Mouse (Mus musculus) midbrain, embryonic 12.5 days (tissue): ENCODE results near the gene Ptprd. TPM values are rescaled to one million over a fixed set of nuclear protein-coding genes. Genes with fewer than 3 reads are reported as not detected.

Experiments
- ATAC-seq: fragments of 200-750 bp; cut with Nextera tagmentation; 2 replicates; pipeline ENCODE4 v1.8.0; 2017; ENCODE audit warnings: low read depth, moderate TSS enrichment, moderate library complexity; ENCODE audit not compliant: low FRiP score
- H3K27ac ChIP-seq: fragments of 300-500 bp; sonication (generic); replicated peaks from 2 replicates; pipeline ENCODE4 v1.5.1; 2016; ENCODE audit warnings: mild to moderate bottlenecking
- H3K27me3 ChIP-seq: fragments of 300-500 bp; sonication (generic); 2 replicates; pipeline ENCODE4 v1.6.1; 2016; ENCODE audit warnings: mild to moderate bottlenecking
- H3K36me3 ChIP-seq: fragments of 300-500 bp; sonication (generic); 2 replicates; pipeline ENCODE4 v1.6.1; 2016
- H3K4me1 ChIP-seq: fragments of 300-500 bp; sonication (generic); 2 replicates; pipeline ENCODE4 v1.6.1; 2016
- H3K4me2 ChIP-seq: fragments of 300-500 bp; sonication (generic); replicated peaks from 2 replicates; pipeline ENCODE4 v1.6.1; 2016; ENCODE audit warnings: mild to moderate bottlenecking, moderate library complexity
- H3K4me3 ChIP-seq: fragments of 300-500 bp; sonication (generic); 2 replicates; pipeline ENCODE4 v1.5.1; 2016; ENCODE audit warnings: mild to moderate bottlenecking
- H3K9ac ChIP-seq: fragments of 300-500 bp; sonication (generic); replicated peaks from 2 replicates; pipeline ENCODE4 v1.6.1; 2016; ENCODE audit warnings: mild to moderate bottlenecking, moderate library complexity
- H3K9me3 ChIP-seq: fragments of 300-500 bp; sonication (generic); 2 replicates; pipeline ENCODE4 v1.6.1; 2016; ENCODE audit warnings: mild to moderate bottlenecking
- WGBS: fragments of 180-500 bp; shearing (Covaris S2); methylation state at CpG from one replicate; pipeline ENCODE4 v1.1.7; 2016; 5-methylcytosine and 5-hydroxymethylcytosine counted together
- polyA plus RNA-seq: library from polyadenylated mRNA; unstranded; fragments of >200 nt; fragmentation: Nextera tagmentation; extraction: Ambion mirVana; gene quantifications from 2 replicates; pipeline ENCODE4 v1.2.1, GENCODE M21; 2016

Ptprd gene
- polyA plus RNA-seq, 1 experiment from 2014 or later = 37.5 TPM

- Histone ChIP-seq H3K9me3 (no peaks in the 10 kb centered on the region), H3K9ac (no peak overlapping the region), H3K27me3 (no peaks in the 10 kb centered on the region), H3K4me2 (no peak overlapping the region), H3K4me1 (no peaks in the 10 kb centered on the region), H3K36me3 (no peaks in the 10 kb centered on the region), H3K27ac (no peak overlapping the region), H3K4me3 (no peak overlapping the region)
- no peak for ATAC-seq
- 86% methylated on average over 3 of the region's 3 CpGs for WGBS
These were observed 562.0 kb downstream of the Ptprd start for GRCm38 (mm10) chr4:77649615-77650325.

DNA sequence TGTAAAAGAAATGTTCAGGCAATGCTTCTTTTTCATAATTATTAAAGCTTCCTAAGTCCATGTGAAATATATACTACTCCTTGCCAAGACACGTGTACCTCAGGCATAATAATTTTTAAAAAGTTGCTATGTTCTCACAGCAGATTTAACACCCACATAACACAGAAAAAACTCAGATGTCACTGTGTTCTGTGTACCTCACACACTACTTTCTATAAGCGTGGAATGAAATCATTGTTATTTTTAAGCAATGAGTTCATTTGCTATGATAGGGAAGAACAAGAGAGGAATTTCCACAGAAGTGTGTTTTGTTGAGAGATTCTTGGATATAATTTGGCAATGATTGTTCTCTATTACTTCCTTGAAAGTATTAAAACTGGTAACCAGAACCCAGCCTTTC is 562.9 kb downstream of the Ptprd start:
- no peaks in the 10 kb centered on the region for H3K9me3 ChIP-seq
- H3K27ac ChIP-seq = no peak overlapping the region
- no peak overlapping the region for H3K9ac ChIP-seq
- no peaks in the 10 kb centered on the region for H3K4me1 ChIP-seq
- H3K36me3 ChIP-seq = no peaks in the 10 kb centered on the region
- 88% methylated on average over 2 of the region's 2 CpGs for WGBS
- H3K27me3 ChIP-seq = no peaks in the 10 kb centered on the region
- H3K4me2 ChIP-seq = no peak overlapping the region
- no peak for ATAC-seq
- no peak overlapping the region for H3K4me3 ChIP-seq

- no peak overlapping the region for H3K4me3 ChIP-seq
- no peaks in the 10 kb centered on the region for H3K4me1 ChIP-seq
- H3K27ac ChIP-seq = no peak overlapping the region
- no peaks in the 10 kb centered on the region for H3K36me3 ChIP-seq
- no peaks in the 10 kb centered on the region for H3K9me3 ChIP-seq
- WGBS = 84% methylated on average over 5 of the region's 5 CpGs
- H3K9ac ChIP-seq = no peak overlapping the region
- no peak for ATAC-seq
- H3K27me3 ChIP-seq = no peaks in the 10 kb centered on the region
- H3K4me2 ChIP-seq = no peak overlapping the region
These were observed 564.2 kb downstream of the Ptprd start for GRCm38 (mm10) chr4:77647451-77648137.

DNA sequence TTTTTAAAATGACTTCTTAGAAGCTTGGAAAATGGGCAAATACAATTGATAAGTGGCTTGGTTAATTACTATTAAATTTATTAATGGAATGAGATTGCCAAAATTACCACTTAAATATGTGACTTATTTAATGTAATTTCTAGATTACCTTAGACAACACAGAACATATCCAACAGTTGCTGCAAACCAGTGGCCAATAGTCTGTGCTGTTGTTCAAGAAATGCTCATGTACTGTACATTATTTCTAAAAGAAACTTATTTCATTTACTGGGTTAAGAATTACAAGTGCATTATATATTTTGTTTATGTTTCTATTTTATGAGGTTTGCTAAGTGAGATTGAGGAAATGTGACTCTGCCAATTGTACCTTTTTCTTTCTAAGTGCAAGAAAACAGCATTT is 567.3 kb downstream of the Ptprd start:
- ATAC-seq = no peak
- Histone ChIP-seq H3K4me2 (no peak overlapping the region), H3K9me3 (no peaks in the 10 kb centered on the region), H3K9ac (no peak overlapping the region), H3K36me3 (no peaks in the 10 kb centered on the region), H3K4me3 (no peak overlapping the region), H3K27me3 (no peaks in the 10 kb centered on the region), H3K4me1 (no peaks in the 10 kb centered on the region), H3K27ac (no peak overlapping the region)

DNA sequence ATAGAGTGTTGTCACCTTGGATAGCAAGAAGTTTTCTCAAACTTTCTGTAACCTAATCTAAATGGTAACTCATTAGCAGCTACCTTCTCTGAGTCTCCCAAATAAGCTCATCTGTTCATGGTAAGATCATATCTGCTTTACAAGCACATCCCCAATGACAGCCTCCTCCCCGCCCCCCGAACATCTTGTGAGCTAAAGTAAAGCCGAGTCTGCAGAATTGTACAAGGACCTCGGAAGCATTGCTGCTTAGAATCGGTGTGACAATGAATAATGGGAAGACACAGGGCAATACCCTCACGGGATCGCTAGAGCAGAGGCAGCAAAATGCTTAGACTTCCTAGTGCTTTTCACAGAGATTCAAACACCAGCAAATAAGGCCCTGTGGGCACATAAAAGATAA is 571.7 kb downstream of the Ptprd start:
- no peaks in the 10 kb centered on the region for H3K27me3 ChIP-seq
- WGBS = 87% methylated on average over 7 of the region's 7 CpGs
- no peak overlapping the region for H3K4me2 ChIP-seq
- no peak overlapping the region for H3K27ac ChIP-seq
- ATAC-seq = no peak
- H3K9me3 ChIP-seq = no peaks in the 10 kb centered on the region
- no peaks in the 10 kb centered on the region for H3K4me1 ChIP-seq
- no peak overlapping the region for H3K9ac ChIP-seq
- H3K36me3 ChIP-seq = no peaks in the 10 kb centered on the region
- H3K4me3 ChIP-seq = no peak overlapping the region

DNA sequence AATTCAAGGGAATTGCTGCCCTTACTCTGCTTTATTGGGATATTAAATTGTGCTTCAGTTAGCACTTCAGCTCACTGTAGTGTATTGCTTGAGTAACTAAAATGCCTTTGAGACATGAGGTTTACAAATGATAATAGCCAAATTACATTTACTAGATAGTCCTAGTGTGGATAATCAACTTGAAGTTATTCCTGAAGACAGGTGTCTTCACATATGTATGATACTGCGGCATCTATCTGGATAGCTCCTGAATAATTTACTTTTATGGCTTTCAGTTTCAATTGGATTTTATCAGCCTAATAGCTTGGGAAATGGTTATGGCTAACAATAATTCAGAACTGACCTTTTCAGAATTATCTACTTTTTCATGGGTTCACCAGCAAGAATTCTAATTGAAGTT is 598.6 kb downstream of the Ptprd start:
- no peak overlapping the region for H3K27ac ChIP-seq
- H3K4me3 ChIP-seq = no peak overlapping the region
- WGBS = 84% methylated on average over 1 of the region's 1 CpGs
- no peak overlapping the region for H3K4me2 ChIP-seq
- no peaks in the 10 kb centered on the region for H3K9me3 ChIP-seq
- ATAC-seq = no peak
- H3K4me1 ChIP-seq = no peaks in the 10 kb centered on the region
- H3K27me3 ChIP-seq = no peaks in the 10 kb centered on the region
- H3K9ac ChIP-seq = no peak overlapping the region
- no peaks in the 10 kb centered on the region for H3K36me3 ChIP-seq

GRCm38 (mm10) chr4:77586624-77587023 is 625.1 kb downstream of the Ptprd start:
- Histone ChIP-seq H3K36me3 (no peaks in the 10 kb centered on the region), H3K27me3 (no peaks in the 10 kb centered on the region), H3K4me2 (no peak overlapping the region), H3K27ac (no peak overlapping the region), H3K9me3 (no peaks in the 10 kb centered on the region), H3K4me3 (no peak overlapping the region), H3K4me1 (no peaks in the 10 kb centered on the region), H3K9ac (no peak overlapping the region)
- WGBS = 83% methylated on average over 1 of the region's 1 CpGs
- ATAC-seq = no peak

- Histone ChIP-seq H3K27ac (no peak overlapping the region), H3K9ac (no peak overlapping the region), H3K4me3 (no peak overlapping the region), H3K9me3 (no peaks in the 10 kb centered on the region), H3K36me3 (no peaks in the 10 kb centered on the region), H3K4me2 (no peak overlapping the region), H3K27me3 (no peaks in the 10 kb centered on the region), H3K4me1 (no peaks in the 10 kb centered on the region)
- ATAC-seq = no peak
- 76% methylated on average over 1 of the region's 1 CpGs for WGBS
These were observed 625.5 kb downstream of the Ptprd start for GRCm38 (mm10) chr4:77586222-77586621.

DNA sequence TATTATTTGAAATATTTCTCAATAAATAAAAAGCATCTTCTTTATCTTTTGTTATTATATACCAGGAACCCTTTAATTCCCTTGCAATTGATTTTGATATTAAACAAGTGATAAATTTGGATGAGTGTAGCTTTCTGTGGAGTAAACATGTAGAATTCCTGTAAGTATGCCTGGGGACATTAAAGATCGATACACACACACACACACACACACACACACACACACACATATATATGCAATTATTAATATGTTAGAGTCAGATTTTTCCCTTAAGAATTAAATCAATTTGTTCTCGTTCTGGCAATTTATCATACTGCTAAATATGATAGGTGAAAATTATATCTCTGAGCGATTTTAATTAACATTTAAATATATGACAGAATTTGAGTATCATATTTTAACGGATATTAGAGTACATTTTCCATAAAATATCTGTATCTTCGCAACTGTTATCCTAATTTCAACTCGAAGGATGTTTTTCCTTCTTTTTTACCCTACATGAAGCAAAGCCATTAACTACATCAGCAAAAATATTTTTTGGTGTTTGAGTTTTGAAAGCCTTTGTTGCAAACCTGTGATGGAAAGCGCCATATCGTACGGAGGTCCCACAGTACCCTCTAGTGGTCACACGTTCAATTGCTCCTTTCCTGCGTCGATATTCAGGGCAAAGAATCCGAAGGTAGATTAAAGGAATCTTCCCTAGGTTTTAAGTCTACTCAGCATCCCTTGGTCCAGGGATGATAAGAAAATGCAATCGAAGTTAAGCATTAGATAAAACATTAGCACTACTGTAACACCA is 653.2 kb downstream of the Ptprd start:
- Histone ChIP-seq H3K27me3 (no peaks in the 10 kb centered on the region), H3K4me1 (no peaks in the 10 kb centered on the region), H3K4me3 (no peak overlapping the region), H3K9me3 (no peaks in the 10 kb centered on the region), H3K4me2 (no peak overlapping the region), H3K9ac (no peak overlapping the region), H3K36me3 (no peaks in the 10 kb centered on the region), H3K27ac (no peak overlapping the region)
- peak; percentile 72 for ATAC-seq
- 21% methylated on average over 14 of the region's 14 CpGs for WGBS

GRCm38 (mm10) chr4:77555841-77556240 is 655.9 kb downstream of the Ptprd start:
- Histone ChIP-seq H3K27me3 (no peaks in the 10 kb centered on the region), H3K9ac (no peak overlapping the region), H3K27ac (no peak overlapping the region), H3K4me2 (no peak overlapping the region), H3K4me3 (no peak overlapping the region), H3K9me3 (no peaks in the 10 kb centered on the region), H3K4me1 (no peaks in the 10 kb centered on the region), H3K36me3 (no peaks in the 10 kb centered on the region)
- 68% methylated on average over 4 of the region's 4 CpGs for WGBS
- no peak for ATAC-seq

DNA sequence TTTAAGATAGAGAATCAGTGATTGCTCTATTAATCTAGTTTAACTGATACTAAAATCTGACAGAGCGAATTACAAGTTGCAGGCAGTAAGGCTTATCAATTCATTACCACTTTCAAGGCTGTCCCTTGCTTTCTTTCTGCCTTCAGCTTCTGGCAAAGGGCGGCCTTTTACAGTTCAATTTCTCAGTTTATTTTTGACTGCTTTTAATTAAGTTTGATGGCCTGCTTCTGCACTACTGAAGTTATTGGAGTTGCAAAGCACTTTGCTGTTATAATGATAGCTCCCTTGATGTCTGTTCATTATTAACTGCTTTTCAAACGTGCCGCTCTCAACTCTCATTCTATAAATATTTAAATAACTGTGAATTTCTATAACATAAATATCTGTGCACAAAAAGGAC is 673.9 kb downstream of the Ptprd start:
- Histone ChIP-seq H3K9me3 (no peaks in the 10 kb centered on the region), H3K27me3 (no peaks in the 10 kb centered on the region), H3K36me3 (no peaks in the 10 kb centered on the region), H3K4me1 (peaks cover 8% of the 10 kb centered on the region; the same call in 1 of the 2 replicates), H3K4me2 (no peak overlapping the region), H3K4me3 (no peak overlapping the region), H3K9ac (no peak overlapping the region), H3K27ac (no peak overlapping the region; the same call in 1 of the 2 replicates)
- WGBS = 65% methylated on average over 4 of the region's 4 CpGs
- ATAC-seq = no peak

DNA sequence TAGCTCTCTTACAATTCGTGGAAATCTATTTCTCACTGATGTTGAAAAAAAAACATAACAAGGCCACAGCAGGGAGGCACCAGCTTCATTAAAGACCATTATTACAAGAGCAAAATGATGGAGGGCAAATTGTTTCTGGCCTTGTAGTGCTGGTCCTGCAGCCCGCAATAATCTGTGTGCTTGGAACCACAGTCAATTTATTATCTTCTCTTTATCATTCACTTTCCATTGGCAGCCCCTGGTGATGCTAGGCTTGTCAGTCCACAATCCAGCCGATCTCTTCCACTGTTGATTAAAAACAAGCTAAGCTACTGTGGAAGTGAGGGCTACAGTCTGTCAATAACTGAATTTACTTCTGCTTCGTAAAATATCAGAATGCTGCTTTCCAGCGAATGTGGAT is 674.4 kb downstream of the Ptprd start:
- H3K4me2 ChIP-seq = no peak overlapping the region
- H3K27ac ChIP-seq = no peak overlapping the region; the same call in 1 of the 2 replicates
- H3K27me3 ChIP-seq = no peaks in the 10 kb centered on the region
- H3K36me3 ChIP-seq = no peaks in the 10 kb centered on the region
- ATAC-seq = no peak
- H3K9me3 ChIP-seq = no peaks in the 10 kb centered on the region
- H3K9ac ChIP-seq = no peak overlapping the region
- H3K4me3 ChIP-seq = no peak overlapping the region
- WGBS = 57% methylated on average over 5 of the region's 5 CpGs
- H3K4me1 ChIP-seq = peaks cover 8% of the 10 kb centered on the region; the same call in 1 of the 2 replicates
